Mouse (Mus musculus): ENCODE measurements around the gene Iqgap2. TPM values are rescaled to one million over a fixed set of nuclear protein-coding genes. Genes with fewer than 3 reads are reported as not detected.

Gene Iqgap2
- polyA plus RNA-seq, 1 experiment from 2014 or later: 5.2 TPM

GRCm38 (mm10) chr13:95888621-95889020 lies 3.1 kb downstream of the Iqgap2 start:
- H3K36me3 ChIP-seq (ENCODE audit: control insufficient read depth, insufficient read depth, low read length): no peaks in the 10 kb centered on the region
- no peak overlapping the region for H3K9ac ChIP-seq (ENCODE audit: low read length)
- H3K4me3 ChIP-seq (ENCODE audit: low read length): no peak overlapping the region
- no peaks in the 10 kb centered on the region for H3K9me3 ChIP-seq (ENCODE audit: control insufficient read depth, low read length)
- no peak overlapping the region for H3K27ac ChIP-seq (ENCODE audit: low read length)
- ATAC-seq (ENCODE audit: low read depth): no peak
- no peak overlapping the region for H3K4me2 ChIP-seq (ENCODE audit: low read depth, low read length)
- 83% methylated on average over 12 of the region's 12 CpGs for WGBS
- peaks cover 16% of the 10 kb centered on the region for H3K4me1 ChIP-seq (replicated peaks; ENCODE audit: control insufficient read depth, insufficient read depth, low read length)
- H3K27me3 ChIP-seq (ENCODE audit: control insufficient read depth, insufficient read depth, low read depth, low read length): no peaks in the 10 kb centered on the region

- WGBS: 69% methylated on average over 4 of the region's 4 CpGs
- Histone ChIP-seq H3K27ac (ENCODE audit: low read length) (no peak overlapping the region), H3K4me1 (replicated peaks; ENCODE audit: control insufficient read depth, insufficient read depth, low read length) (peaks cover 16% of the 10 kb centered on the region), H3K4me2 (ENCODE audit: low read depth, low read length) (no peak overlapping the region), H3K9me3 (ENCODE audit: control insufficient read depth, low read length) (no peaks in the 10 kb centered on the region), H3K4me3 (ENCODE audit: low read length) (no peak overlapping the region), H3K36me3 (ENCODE audit: control insufficient read depth, insufficient read depth, low read length) (no peaks in the 10 kb centered on the region), H3K9ac (ENCODE audit: low read length) (no peak overlapping the region), H3K27me3 (ENCODE audit: control insufficient read depth, insufficient read depth, low read depth, low read length) (no peaks in the 10 kb centered on the region)
- ATAC-seq (ENCODE audit: low read depth): no peak
These were observed 3.6 kb downstream of the Iqgap2 start for GRCm38 (mm10) chr13:95888170-95888569.

- H3K27me3 ChIP-seq (ENCODE audit: control insufficient read depth, insufficient read depth, low read depth, low read length): no peaks in the 10 kb centered on the region
- no peaks in the 10 kb centered on the region for H3K9me3 ChIP-seq (ENCODE audit: control insufficient read depth, low read length)
- no peaks in the 10 kb centered on the region for H3K36me3 ChIP-seq (ENCODE audit: control insufficient read depth, insufficient read depth, low read length)
- no peak overlapping the region for H3K4me2 ChIP-seq (ENCODE audit: low read depth, low read length)
- no peak overlapping the region for H3K27ac ChIP-seq (ENCODE audit: low read length)
- H3K9ac ChIP-seq (ENCODE audit: low read length): no peak overlapping the region
- H3K4me1 ChIP-seq (replicated peaks; ENCODE audit: control insufficient read depth, insufficient read depth, low read length): peaks cover 16% of the 10 kb centered on the region
- ATAC-seq (ENCODE audit: low read depth): no peak
- WGBS: 72% methylated on average over 7 of the region's 7 CpGs
- H3K4me3 ChIP-seq (ENCODE audit: low read length): no peak overlapping the region
These were observed 4.3 kb downstream of the Iqgap2 start for GRCm38 (mm10) chr13:95887375-95887774.

- 85% methylated on average over 3 of the region's 3 CpGs for WGBS
These were observed 7.3 kb downstream of the Iqgap2 start for GRCm38 (mm10) chr13:95884455-95884854.

GRCm38 (mm10) chr13:95882001-95882400 lies 9.7 kb downstream of the Iqgap2 start:
- Histone ChIP-seq H3K27ac (ENCODE audit: low read length) (no peak overlapping the region), H3K4me3 (ENCODE audit: low read length) (no peak overlapping the region), H3K4me1 (replicated peaks; ENCODE audit: control insufficient read depth, insufficient read depth, low read length) (peaks cover 5% of the 10 kb centered on the region; the same call in 1 of the 2 replicates), H3K4me2 (ENCODE audit: low read depth, low read length) (no peak overlapping the region), H3K27me3 (ENCODE audit: control insufficient read depth, insufficient read depth, low read depth, low read length) (no peaks in the 10 kb centered on the region), H3K9me3 (ENCODE audit: control insufficient read depth, low read length) (no peaks in the 10 kb centered on the region), H3K36me3 (ENCODE audit: control insufficient read depth, insufficient read depth, low read length) (no peaks in the 10 kb centered on the region), H3K9ac (ENCODE audit: low read length) (no peak overlapping the region)
- WGBS: 84% methylated on average over 6 of the region's 6 CpGs
- no peak for ATAC-seq (ENCODE audit: low read depth)

More at GRCm38 (mm10) chr13:95884455-95884854, 7.3 kb downstream of the Iqgap2 start:
- H3K27ac ChIP-seq (ENCODE audit: low read length): no peak overlapping the region
- H3K27me3 ChIP-seq (ENCODE audit: control insufficient read depth, insufficient read depth, low read depth, low read length): no peaks in the 10 kb centered on the region
- no peak overlapping the region for H3K4me2 ChIP-seq (ENCODE audit: low read depth, low read length)
- H3K4me3 ChIP-seq (ENCODE audit: low read length): no peak overlapping the region
- no peaks in the 10 kb centered on the region for H3K9me3 ChIP-seq (ENCODE audit: control insufficient read depth, low read length)
- no peak for ATAC-seq (ENCODE audit: low read depth)
- peaks cover 5% of the 10 kb centered on the region; the same call in 1 of the 2 replicates for H3K4me1 ChIP-seq (replicated peaks; ENCODE audit: control insufficient read depth, insufficient read depth, low read length)
- no peak overlapping the region for H3K9ac ChIP-seq (ENCODE audit: low read length)
- H3K36me3 ChIP-seq (ENCODE audit: control insufficient read depth, insufficient read depth, low read length): no peaks in the 10 kb centered on the region

- Histone ChIP-seq H3K36me3 (ENCODE audit: control insufficient read depth, insufficient read depth, low read length) (no peaks in the 10 kb centered on the region), H3K4me1 (replicated peaks; ENCODE audit: control insufficient read depth, insufficient read depth, low read length) (peaks cover 5% of the 10 kb centered on the region; the same call in 1 of the 2 replicates), H3K9ac (ENCODE audit: low read length) (no peak overlapping the region), H3K4me2 (ENCODE audit: low read depth, low read length) (no peak overlapping the region), H3K9me3 (ENCODE audit: control insufficient read depth, low read length) (no peaks in the 10 kb centered on the region), H3K4me3 (ENCODE audit: low read length) (no peak overlapping the region), H3K27me3 (ENCODE audit: control insufficient read depth, insufficient read depth, low read depth, low read length) (no peaks in the 10 kb centered on the region), H3K27ac (ENCODE audit: low read length) (no peak overlapping the region)
- ATAC-seq (ENCODE audit: low read depth): no peak
- WGBS: 78% methylated on average over 9 of the region's 9 CpGs
These were observed 10.3 kb downstream of the Iqgap2 start for GRCm38 (mm10) chr13:95881427-95881826.

- no peaks in the 10 kb centered on the region for H3K36me3 ChIP-seq (ENCODE audit: control insufficient read depth, insufficient read depth, low read length)
- no peak overlapping the region for H3K4me3 ChIP-seq (ENCODE audit: low read length)
- no peak overlapping the region for H3K27ac ChIP-seq (ENCODE audit: low read length)
- 55% methylated on average over 6 of the region's 6 CpGs for WGBS
- ATAC-seq (ENCODE audit: low read depth): peak; percentile 92
- no peaks in the 10 kb centered on the region for H3K27me3 ChIP-seq (ENCODE audit: control insufficient read depth, insufficient read depth, low read depth, low read length)
- no peak overlapping the region for H3K4me2 ChIP-seq (ENCODE audit: low read depth, low read length)
- no peaks in the 10 kb centered on the region for H3K9me3 ChIP-seq (ENCODE audit: control insufficient read depth, low read length)
- no peak overlapping the region for H3K9ac ChIP-seq (ENCODE audit: low read length)
- peaks cover 5% of the 10 kb centered on the region; the same call in 1 of the 2 replicates for H3K4me1 ChIP-seq (replicated peaks; ENCODE audit: control insufficient read depth, insufficient read depth, low read length)
These were observed 11.1 kb downstream of the Iqgap2 start for GRCm38 (mm10) chr13:95880633-95881032.

GRCm38 (mm10) chr13:95871993-95872392 lies 19.7 kb downstream of the Iqgap2 start:
- Histone ChIP-seq H3K9me3 (ENCODE audit: control insufficient read depth, low read length) (no peaks in the 10 kb centered on the region), H3K27ac (ENCODE audit: low read length) (no peak overlapping the region), H3K4me3 (ENCODE audit: low read length) (no peak overlapping the region), H3K4me2 (ENCODE audit: low read depth, low read length) (no peak overlapping the region), H3K9ac (ENCODE audit: low read length) (no peak overlapping the region), H3K36me3 (ENCODE audit: control insufficient read depth, insufficient read depth, low read length) (no peaks in the 10 kb centered on the region), H3K27me3 (ENCODE audit: control insufficient read depth, insufficient read depth, low read depth, low read length) (no peaks in the 10 kb centered on the region), H3K4me1 (replicated peaks; ENCODE audit: control insufficient read depth, insufficient read depth, low read length) (no peaks in the 10 kb centered on the region; the same call in 1 of the 2 replicates)
- ATAC-seq (ENCODE audit: low read depth): no peak
- WGBS: 53% methylated on average over 4 of the region's 4 CpGs

GRCm38 (mm10) chr13:95870626-95871025 lies 21.1 kb downstream of the Iqgap2 start:
- Histone ChIP-seq H3K9me3 (ENCODE audit: control insufficient read depth, low read length) (no peaks in the 10 kb centered on the region), H3K4me3 (ENCODE audit: low read length) (no peak overlapping the region), H3K27ac (ENCODE audit: low read length) (no peak overlapping the region), H3K36me3 (ENCODE audit: control insufficient read depth, insufficient read depth, low read length) (no peaks in the 10 kb centered on the region), H3K9ac (ENCODE audit: low read length) (no peak overlapping the region), H3K27me3 (ENCODE audit: control insufficient read depth, insufficient read depth, low read depth, low read length) (no peaks in the 10 kb centered on the region), H3K4me2 (ENCODE audit: low read depth, low read length) (no peak overlapping the region), H3K4me1 (replicated peaks; ENCODE audit: control insufficient read depth, insufficient read depth, low read length) (no peaks in the 10 kb centered on the region; the same call in 1 of the 2 replicates)
- ATAC-seq (ENCODE audit: low read depth): no peak
- 83% methylated on average over 6 of the region's 8 CpGs for WGBS
